Mouse (Mus musculus): Measurements from ENCODE around the gene Slc25a13. TPM values are rescaled to one million over a fixed set of nuclear protein-coding genes. Genes with fewer than 3 reads are reported as not detected.

Gene Slc25a13
- polyA plus RNA-seq, 1 experiment from 2014 or later = 167 TPM

GRCm38 (mm10) chr6:6016931-6017330 lies 200.0 kb downstream of the Slc25a13 start:
- Histone ChIP-seq H3K27me3 (ENCODE audit: insufficient read depth, low read length) (no peaks in the 10 kb centered on the region), H3K36me3 (replicated peaks; ENCODE audit: insufficient read depth, low read length) (no peaks in the 10 kb centered on the region), H3K4me1 (ENCODE audit: insufficient read depth) (no peaks in the 10 kb centered on the region), H3K9me3 (ENCODE audit: low read length) (no peaks in the 10 kb centered on the region), H3K27ac (ENCODE audit: low read depth) (no peak overlapping the region), H3K4me3 (ENCODE audit: low read depth, low read length) (no peak overlapping the region), H3K9ac (replicated peaks) (no peak overlapping the region), H3K4me2 (ENCODE audit: low read depth, low read length) (no peak overlapping the region)
- 67% methylated on average over 9 of the region's 9 CpGs for WGBS (ENCODE audit: insufficient replicate concordance)
- DNase-seq = no peak
- TF ChIP-seq EP300 (IDR thresholded peaks at IDR 0.05; ENCODE audit: low read depth) (no peak), CTCF (IDR thresholded peaks at IDR 0.05; ENCODE audit: low read depth) (no peak)
- no peak for ATAC-seq

GRCm38 (mm10) chr6:6015616-6016015 lies 201.4 kb downstream of the Slc25a13 start:
- H3K9me3 ChIP-seq (ENCODE audit: low read length) = no peaks in the 10 kb centered on the region
- no peak overlapping the region for H3K27ac ChIP-seq (ENCODE audit: low read depth)
- 56% methylated on average over 15 of the region's 15 CpGs for WGBS (ENCODE audit: insufficient replicate concordance)
- DNase-seq = no peak
- H3K36me3 ChIP-seq (replicated peaks; ENCODE audit: insufficient read depth, low read length) = no peaks in the 10 kb centered on the region
- no peak for ATAC-seq
- H3K4me1 ChIP-seq (ENCODE audit: insufficient read depth) = no peaks in the 10 kb centered on the region
- H3K4me2 ChIP-seq (ENCODE audit: low read depth, low read length) = no peak overlapping the region
- TF ChIP-seq EP300 (IDR thresholded peaks at IDR 0.05; ENCODE audit: low read depth) (no peak), CTCF (IDR thresholded peaks at IDR 0.05; ENCODE audit: low read depth) (no peak)
- no peak overlapping the region for H3K4me3 ChIP-seq (ENCODE audit: low read depth, low read length)
- no peak overlapping the region for H3K9ac ChIP-seq (replicated peaks)
- no peaks in the 10 kb centered on the region for H3K27me3 ChIP-seq (ENCODE audit: insufficient read depth, low read length)

- no peak for TF ChIP-seq CTCF (IDR thresholded peaks at IDR 0.05; ENCODE audit: low read depth)
- no peak for TF ChIP-seq EP300 (IDR thresholded peaks at IDR 0.05; ENCODE audit: low read depth)
- 74% methylated on average over 2 of the region's 2 CpGs for WGBS (ENCODE audit: insufficient replicate concordance)
- Histone ChIP-seq H3K4me3 (ENCODE audit: low read depth, low read length) (no peak overlapping the region), H3K4me1 (ENCODE audit: insufficient read depth) (no peaks in the 10 kb centered on the region), H3K27ac (ENCODE audit: low read depth) (no peak overlapping the region), H3K36me3 (replicated peaks; ENCODE audit: insufficient read depth, low read length) (no peaks in the 10 kb centered on the region), H3K4me2 (ENCODE audit: low read depth, low read length) (no peak overlapping the region), H3K9ac (replicated peaks) (no peak overlapping the region), H3K9me3 (ENCODE audit: low read length) (no peaks in the 10 kb centered on the region), H3K27me3 (ENCODE audit: insufficient read depth, low read length) (no peaks in the 10 kb centered on the region)
- ATAC-seq (no peak), DNase-seq (no peak)
Measured at GRCm38 (mm10) chr6:6011364-6011763, 205.6 kb downstream of the Slc25a13 start.

- Histone ChIP-seq H3K27me3 (ENCODE audit: insufficient read depth, low read length) (no peaks in the 10 kb centered on the region), H3K9ac (replicated peaks) (0 out of 2 replicates have a peak overlapping the region, but pooled peaks have one; percentile 21), H3K4me2 (ENCODE audit: low read depth, low read length) (peak overlapping the region; percentile 86), H3K27ac (ENCODE audit: low read depth) (no peak overlapping the region), H3K36me3 (replicated peaks; ENCODE audit: insufficient read depth, low read length) (no peaks in the 10 kb centered on the region), H3K9me3 (ENCODE audit: low read length) (no peaks in the 10 kb centered on the region), H3K4me1 (ENCODE audit: insufficient read depth) (no peaks in the 10 kb centered on the region), H3K4me3 (ENCODE audit: low read depth, low read length) (peak overlapping the region; percentile 54)
- ATAC-seq = peak; percentile 60
- peak; percentile 71 for DNase-seq
- TF ChIP-seq EP300 (IDR thresholded peaks at IDR 0.05; ENCODE audit: low read depth) = no peak
- TF ChIP-seq CTCF (IDR thresholded peaks at IDR 0.05; ENCODE audit: low read depth) = peak; percentile 86
- WGBS (ENCODE audit: insufficient replicate concordance) = 5% methylated on average over 42 of the region's 42 CpGs
Measured at GRCm38 (mm10) chr6:6005762-6006431, 211.1 kb downstream of the Slc25a13 start.

- no peak for DNase-seq
- Histone ChIP-seq H3K4me1 (ENCODE audit: insufficient read depth) (no peaks in the 10 kb centered on the region), H3K4me2 (ENCODE audit: low read depth, low read length) (0 out of 2 replicates have a peak overlapping the region, but pooled peaks have one; percentile 22), H3K27me3 (ENCODE audit: insufficient read depth, low read length) (no peaks in the 10 kb centered on the region), H3K27ac (ENCODE audit: low read depth) (no peak overlapping the region), H3K4me3 (ENCODE audit: low read depth, low read length) (no peak overlapping the region), H3K9me3 (ENCODE audit: low read length) (no peaks in the 10 kb centered on the region), H3K36me3 (replicated peaks; ENCODE audit: insufficient read depth, low read length) (no peaks in the 10 kb centered on the region), H3K9ac (replicated peaks) (no peak overlapping the region)
- WGBS (ENCODE audit: insufficient replicate concordance) = 50% methylated on average over 12 of the region's 12 CpGs
- no peak for ATAC-seq
- TF ChIP-seq EP300 (IDR thresholded peaks at IDR 0.05; ENCODE audit: low read depth) (no peak), CTCF (IDR thresholded peaks at IDR 0.05; ENCODE audit: low read depth) (no peak)
Measured at GRCm38 (mm10) chr6:6004756-6005485, 212.1 kb downstream of the Slc25a13 start.

- Histone ChIP-seq H3K9ac (replicated peaks) (no peak overlapping the region), H3K27me3 (ENCODE audit: insufficient read depth, low read length) (no peaks in the 10 kb centered on the region), H3K4me2 (ENCODE audit: low read depth, low read length) (no peak overlapping the region), H3K9me3 (ENCODE audit: low read length) (no peaks in the 10 kb centered on the region), H3K4me1 (ENCODE audit: insufficient read depth) (no peaks in the 10 kb centered on the region), H3K36me3 (replicated peaks; ENCODE audit: insufficient read depth, low read length) (no peaks in the 10 kb centered on the region), H3K27ac (ENCODE audit: low read depth) (no peak overlapping the region), H3K4me3 (ENCODE audit: low read depth, low read length) (no peak overlapping the region)
- TF ChIP-seq CTCF (IDR thresholded peaks at IDR 0.05; ENCODE audit: low read depth) = no peak
- no peak for TF ChIP-seq EP300 (IDR thresholded peaks at IDR 0.05; ENCODE audit: low read depth)
- no peak for DNase-seq
- ATAC-seq = no peak
- 79% methylated on average over 3 of the region's 3 CpGs for WGBS (ENCODE audit: insufficient replicate concordance)
Measured at GRCm38 (mm10) chr6:6002061-6002460, 214.9 kb downstream of the Slc25a13 start.
